Mouse (Mus musculus) midbrain, embryonic 15.5 days (tissue): ENCODE results near the gene Mip. TPM values are rescaled to one million over a fixed set of nuclear protein-coding genes. Genes with fewer than 3 reads are reported as not detected.
"Not testable (repeated sequence)": the region's sequence is repeated elsewhere in the genome, so short reads cannot be mapped to it uniquely, and the experiment has no call there.

Source experiments
- ATAC-seq: fragments of 200-750 bp; cut with Nextera tagmentation; replicated peaks from 2 replicates; pipeline ENCODE4 v1.8.0; 2017; ENCODE audit warnings: moderate TSS enrichment
- H3K27ac ChIP-seq: fragments of 300-500 bp; sonication (generic); 2 replicates; pipeline ENCODE4 v1.5.1; 2015; ENCODE audit warnings: mild to moderate bottlenecking, inconsistent platforms
- H3K27me3 ChIP-seq: fragments of 300-500 bp; sonication (generic); replicated peaks from 2 replicates; pipeline ENCODE4 v1.6.1; 2015; ENCODE audit warnings: inconsistent platforms
- H3K36me3 ChIP-seq: fragments of 300-500 bp; sonication (generic); replicated peaks from 2 replicates; pipeline ENCODE4 v1.6.1; 2015; ENCODE audit warnings: inconsistent platforms
- H3K4me1 ChIP-seq: fragments of 300-500 bp; sonication (generic); 2 replicates; pipeline ENCODE4 v1.6.1; 2015; ENCODE audit warnings: inconsistent platforms
- H3K4me2 ChIP-seq: fragments of 300-500 bp; sonication (generic); 2 replicates; pipeline ENCODE4 v1.6.1; 2015; ENCODE audit warnings: inconsistent platforms, mild to moderate bottlenecking, moderate library complexity
- H3K4me3 ChIP-seq: fragments of 300-500 bp; sonication (generic); 2 replicates; pipeline ENCODE4 v1.5.1; 2015; ENCODE audit warnings: mild to moderate bottlenecking, inconsistent platforms
- H3K9ac ChIP-seq: fragments of 300-500 bp; sonication (generic); 2 replicates; pipeline ENCODE4 v1.6.1; 2015; ENCODE audit warnings: mild to moderate bottlenecking, inconsistent platforms
- H3K9me3 ChIP-seq: fragments of 300-500 bp; sonication (generic); 2 replicates; pipeline ENCODE4 v1.6.1; 2016; ENCODE audit warnings: inconsistent platforms
- WGBS: fragments of 180-500 bp; shearing (Covaris S2); methylation state at CpG from one replicate; pipeline ENCODE4 v1.1.7; 2015; ENCODE audit warnings: mixed read lengths; 5-methylcytosine and 5-hydroxymethylcytosine counted together
- polyA plus RNA-seq: library from polyadenylated mRNA; unstranded; fragments of >200 nt; fragmentation: Nextera tagmentation; extraction: Ambion mirVana; gene quantifications from 2 replicates; pipeline ENCODE4 v1.2.1, GENCODE M21; 2015

Mip gene
- polyA plus RNA-seq, 1 experiment from 2014 or later: 0.09 TPM

- ATAC-seq: no peak
- H3K9me3 ChIP-seq: no peaks in the 10 kb centered on the region
- H3K27ac ChIP-seq: no peak overlapping the region
- H3K4me2 ChIP-seq: peak overlapping the region; percentile 50
- peak overlapping the region; percentile 17 for H3K4me3 ChIP-seq
- H3K36me3 ChIP-seq: no peaks in the 10 kb centered on the region
- no peaks in the 10 kb centered on the region for H3K27me3 ChIP-seq
- WGBS: 1% methylated on average over 18 of the region's 18 CpGs
- H3K4me1 ChIP-seq: peaks cover 13% of the 10 kb centered on the region
- H3K9ac ChIP-seq: no peak overlapping the region
Observed at GRCm38 (mm10) chr10:128212871-128213323, 12.7 kb upstream of the Mip start.

- not testable (repeated sequence) for H3K9me3 ChIP-seq, H3K9ac ChIP-seq, ATAC-seq, H3K36me3 ChIP-seq, H3K27me3 ChIP-seq, H3K4me3 ChIP-seq, H3K4me2 ChIP-seq, H3K27ac ChIP-seq
- peaks cover 13% of the 10 kb centered on the region for H3K4me1 ChIP-seq
- WGBS: 90% methylated on average over 4 of the region's 4 CpGs
Observed at GRCm38 (mm10) chr10:128214112-128214511, 11.5 kb upstream of the Mip start.

GRCm38 (mm10) chr10:128214981-128215380 lies 10.7 kb upstream of the Mip start:
- 90% methylated on average over 5 of the region's 5 CpGs for WGBS
- Histone ChIP-seq H3K36me3 (no peaks in the 10 kb centered on the region), H3K27ac (no peak overlapping the region), H3K4me1 (peaks cover 13% of the 10 kb centered on the region), H3K4me3 (no peak overlapping the region), H3K9ac (no peak overlapping the region), H3K27me3 (no peaks in the 10 kb centered on the region), H3K9me3 (no peaks in the 10 kb centered on the region), H3K4me2 (no peak overlapping the region)
- no peak for ATAC-seq

GRCm38 (mm10) chr10:128218387-128219117 lies 7.1 kb upstream of the Mip start:
- H3K9me3 ChIP-seq: no peaks in the 10 kb centered on the region
- H3K27ac ChIP-seq: no peak overlapping the region
- H3K9ac ChIP-seq: no peak overlapping the region
- no peak for ATAC-seq
- H3K4me1 ChIP-seq: no peaks in the 10 kb centered on the region
- no peaks in the 10 kb centered on the region for H3K36me3 ChIP-seq
- no peak overlapping the region for H3K4me3 ChIP-seq
- H3K27me3 ChIP-seq: no peaks in the 10 kb centered on the region
- H3K4me2 ChIP-seq: no peak overlapping the region
- WGBS: 95% methylated on average over 18 of the region's 18 CpGs

GRCm38 (mm10) chr10:128221533-128222286 lies 3.9 kb upstream of the Mip start:
- Histone ChIP-seq H3K4me1 (no peaks in the 10 kb centered on the region), H3K9me3 (no peaks in the 10 kb centered on the region), H3K4me3 (no peak overlapping the region), H3K9ac (no peak overlapping the region), H3K36me3 (no peaks in the 10 kb centered on the region), H3K27me3 (no peaks in the 10 kb centered on the region), H3K4me2 (no peak overlapping the region), H3K27ac (no peak overlapping the region)
- WGBS: 67% methylated on average over 16 of the region's 16 CpGs
- ATAC-seq: no peak

GRCm38 (mm10) chr10:128225064-128225463 lies 574 bp upstream of the Mip start:
- Histone ChIP-seq H3K27me3 (no peaks in the 10 kb centered on the region), H3K9ac (no peak overlapping the region), H3K9me3 (no peaks in the 10 kb centered on the region), H3K36me3 (no peaks in the 10 kb centered on the region), H3K27ac (no peak overlapping the region), H3K4me2 (no peak overlapping the region), H3K4me3 (no peak overlapping the region), H3K4me1 (no peaks in the 10 kb centered on the region)
- ATAC-seq: no peak
- 31% methylated on average over 5 of the region's 5 CpGs for WGBS

GRCm38 (mm10) chr10:128227592-128227991 lies 2.0 kb downstream of the Mip start:
- ATAC-seq: no peak
- no peak overlapping the region for H3K4me2 ChIP-seq
- H3K36me3 ChIP-seq: no peaks in the 10 kb centered on the region
- H3K4me3 ChIP-seq: no peak overlapping the region
- no peak overlapping the region for H3K27ac ChIP-seq
- H3K4me1 ChIP-seq: peaks cover 8% of the 10 kb centered on the region
- H3K9me3 ChIP-seq: no peaks in the 10 kb centered on the region
- WGBS: 84% methylated on average over 9 of the region's 9 CpGs
- H3K9ac ChIP-seq: no peak overlapping the region
- H3K27me3 ChIP-seq: no peaks in the 10 kb centered on the region

GRCm38 (mm10) chr10:128228009-128228408 lies 2.4 kb downstream of the Mip start:
- H3K4me1 ChIP-seq: peaks cover 12% of the 10 kb centered on the region
- H3K9me3 ChIP-seq: no peaks in the 10 kb centered on the region
- no peak overlapping the region for H3K4me2 ChIP-seq
- H3K27me3 ChIP-seq: no peaks in the 10 kb centered on the region
- 95% methylated on average over 8 of the region's 8 CpGs for WGBS
- ATAC-seq: no peak
- H3K4me3 ChIP-seq: no peak overlapping the region
- no peak overlapping the region for H3K27ac ChIP-seq
- H3K9ac ChIP-seq: no peak overlapping the region
- H3K36me3 ChIP-seq: no peaks in the 10 kb centered on the region

GRCm38 (mm10) chr10:128230582-128230981 lies 4.9 kb downstream of the Mip start:
- H3K36me3 ChIP-seq: no peaks in the 10 kb centered on the region
- H3K9ac ChIP-seq: no peak overlapping the region
- no peaks in the 10 kb centered on the region for H3K27me3 ChIP-seq
- H3K4me3 ChIP-seq: no peak overlapping the region
- no peaks in the 10 kb centered on the region for H3K9me3 ChIP-seq
- H3K4me1 ChIP-seq: peaks cover 12% of the 10 kb centered on the region
- WGBS: 86% methylated on average over 12 of the region's 12 CpGs
- no peak overlapping the region for H3K4me2 ChIP-seq
- H3K27ac ChIP-seq: no peak overlapping the region
- no peak for ATAC-seq

- Histone ChIP-seq H3K4me1 (peaks cover 12% of the 10 kb centered on the region), H3K36me3 (no peaks in the 10 kb centered on the region), H3K27ac (no peak overlapping the region; the same call in 1 of the 2 replicates), H3K27me3 (no peaks in the 10 kb centered on the region), H3K9ac (peak overlapping the region; percentile 83; the same call in 1 of the 2 replicates), H3K4me3 (peak overlapping the region; percentile 95), H3K9me3 (no peaks in the 10 kb centered on the region), H3K4me2 (peak overlapping the region; percentile 60)
- WGBS: 17% methylated on average over 5 of the region's 5 CpGs
- ATAC-seq: no peak
Observed at GRCm38 (mm10) chr10:128231146-128231545, 5.5 kb downstream of the Mip start.

GRCm38 (mm10) chr10:128231697-128232419 lies 6.2 kb downstream of the Mip start, which contains the start of gene Timeless:
Timeless (plus strand) TSS chr10:128232065.
- ATAC-seq: peak; percentile 92
- peak within 1 kb of the TSS; percentile 93 for H3K27ac ChIP-seq
- H3K27me3 ChIP-seq: no peaks in the 10 kb centered on the region
- H3K9me3 ChIP-seq: no peaks in the 10 kb centered on the region
- peaks cover 12% of the 10 kb centered on the region for H3K4me1 ChIP-seq
- no peaks in the 10 kb centered on the region for H3K36me3 ChIP-seq
- peak within 1 kb of the TSS; percentile 95 for H3K4me3 ChIP-seq
- under 1% methylated on average over 57 of the region's 58 CpGs for WGBS
- peak within 1 kb of the TSS; percentile 83 for H3K9ac ChIP-seq
- H3K4me2 ChIP-seq: peak within 1 kb of the TSS; percentile 60

- no peaks in the 10 kb centered on the region for H3K36me3 ChIP-seq
- peak overlapping the region; percentile 93 for H3K27ac ChIP-seq
- no peaks in the 10 kb centered on the region for H3K27me3 ChIP-seq
- peak overlapping the region; percentile 60 for H3K4me2 ChIP-seq
- peak overlapping the region; percentile 83 for H3K9ac ChIP-seq
- peaks cover 12% of the 10 kb centered on the region for H3K4me1 ChIP-seq
- peak; percentile 56 for ATAC-seq
- WGBS: under 1% methylated on average over 14 of the region's 14 CpGs
- peak overlapping the region; percentile 95 for H3K4me3 ChIP-seq
- H3K9me3 ChIP-seq: no peaks in the 10 kb centered on the region
Observed at GRCm38 (mm10) chr10:128232420-128232985, 6.9 kb downstream of the Mip start.
